Mouse (Mus musculus): ENCODE data around the gene Atrn.
A peak's percentile ranks its signal among the peaks of the same experiment; 100 is the strongest.

Gene Atrn

DNA sequence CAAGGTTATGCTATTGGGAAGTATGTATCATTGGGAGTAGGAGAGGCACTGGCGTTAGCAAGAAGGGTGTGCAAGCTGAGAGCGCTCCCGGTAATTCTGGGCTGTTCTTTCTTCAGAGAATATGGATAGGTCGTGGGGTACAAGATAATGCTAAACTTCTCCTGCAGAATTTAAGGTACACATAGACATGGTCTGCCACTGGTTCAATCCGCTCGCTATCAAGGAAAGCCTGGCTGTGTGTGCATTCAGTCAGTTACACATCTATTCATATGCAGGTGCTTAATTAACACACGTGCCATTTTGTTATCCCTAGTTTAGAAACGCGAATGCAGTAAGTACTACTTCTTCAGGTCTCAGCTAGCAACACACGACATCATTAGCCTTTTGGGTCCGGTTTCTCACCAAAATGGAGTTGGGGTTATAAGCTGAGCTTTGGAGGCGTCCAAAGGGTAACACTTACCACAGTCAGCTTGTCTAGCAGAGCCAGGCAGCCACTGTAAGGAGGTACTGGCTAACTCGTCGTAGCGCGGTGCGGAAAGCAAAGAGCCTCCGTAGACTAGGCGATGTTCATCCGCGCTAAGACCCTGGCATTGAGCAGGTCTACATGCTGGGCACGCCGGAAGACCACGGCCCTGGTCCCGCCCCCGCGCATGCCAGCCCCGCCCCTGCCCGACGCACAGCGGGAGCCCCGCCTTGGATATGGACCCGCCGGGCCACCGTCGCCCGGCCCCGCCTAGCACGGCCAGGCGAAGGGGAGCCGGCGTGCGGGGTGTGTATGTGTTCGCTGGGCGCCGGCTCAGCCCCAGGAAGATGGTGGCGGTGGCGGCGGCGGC, at the start of gene Atrn, which contains the start of gene 4930402H24Rik:
Gene Atrn (plus strand): TSS at position 745 of the 833 bp plus-strand sequence.
Gene 4930402H24Rik (minus strand): TSS at position 656 of the 833 bp plus-strand sequence.
- peak; percentile 87 for DNase-seq

DNA sequence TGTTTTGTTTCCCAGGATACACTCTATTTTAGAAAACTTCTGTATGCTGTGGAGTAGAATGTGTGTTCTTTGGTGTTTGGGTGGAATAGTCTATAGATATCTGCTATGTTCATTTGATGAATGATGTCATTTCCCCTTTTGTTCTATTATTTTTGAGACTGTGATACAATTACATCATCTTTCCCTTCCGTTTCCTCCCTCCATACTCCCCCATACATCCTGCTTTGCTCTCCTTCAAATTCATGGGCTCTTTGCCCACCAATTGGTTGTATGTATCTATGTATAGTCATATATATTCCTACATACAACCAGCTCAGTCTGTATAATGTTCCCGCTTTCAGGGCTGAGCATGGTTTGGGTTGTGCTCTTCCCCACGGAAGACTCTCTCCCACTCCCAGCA, 44.2 kb upstream of the Atrn start:
- DNase-seq = no peak

DNA sequence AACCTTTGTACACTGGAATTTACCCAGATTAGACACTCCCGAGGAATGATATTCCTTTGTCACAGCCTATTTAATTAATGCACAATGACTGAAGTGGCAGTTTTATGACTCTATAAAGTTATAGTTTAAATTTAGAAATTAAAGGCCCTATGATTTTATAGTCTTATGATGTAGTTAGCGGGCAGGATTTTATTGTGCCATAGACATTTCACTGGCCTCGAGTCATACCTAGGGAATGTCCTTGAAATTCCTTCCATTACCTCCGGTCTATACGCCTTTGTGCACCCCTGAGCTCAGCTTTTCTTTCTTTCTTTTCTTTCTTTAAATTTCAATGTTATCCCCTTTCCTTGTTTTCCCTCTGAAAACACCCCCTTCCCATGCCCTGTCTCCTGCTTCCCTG, 35.4 kb upstream of the Atrn start:
- DNase-seq = no peak

DNA sequence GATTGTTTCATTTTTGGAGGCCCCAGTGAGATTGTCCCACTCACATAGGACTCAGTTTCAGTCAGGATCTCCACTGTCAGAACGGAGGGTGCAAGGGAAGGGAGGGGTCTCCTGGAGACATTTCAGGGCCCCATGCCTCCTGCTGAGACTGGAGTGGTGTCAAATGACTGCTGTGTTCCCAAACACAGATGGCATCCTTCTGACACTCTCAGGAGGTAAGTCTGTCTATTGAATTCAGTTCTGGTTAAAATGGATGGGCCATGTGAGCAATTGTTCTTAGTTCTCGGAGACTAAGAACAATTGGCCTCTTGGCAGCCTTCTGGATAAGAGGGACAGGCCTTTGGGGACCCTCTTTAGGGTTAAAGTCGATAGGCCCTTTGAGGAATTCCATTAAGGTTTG, 28.9 kb upstream of the Atrn start:
- no peak for DNase-seq

DNA sequence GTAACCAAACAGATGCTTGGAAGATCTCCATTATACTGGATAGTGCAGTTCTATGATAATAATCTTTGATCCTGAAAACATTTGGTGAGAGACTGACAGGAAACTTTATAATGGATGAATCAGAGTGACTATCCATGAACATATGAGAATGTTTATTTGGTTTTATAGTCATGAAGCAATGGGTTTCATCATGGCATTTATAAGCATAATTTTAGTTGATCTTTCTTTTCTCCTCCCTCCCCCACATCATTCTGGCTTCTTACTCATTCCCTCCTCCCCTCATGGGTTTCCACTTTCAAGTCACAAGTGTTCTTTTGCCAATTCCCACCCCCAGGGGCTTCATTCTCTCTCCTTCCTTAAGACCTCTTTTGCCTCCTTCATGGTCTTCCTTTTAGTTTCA, 19.3 kb upstream of the Atrn start:
- DNase-seq = no peak

DNA sequence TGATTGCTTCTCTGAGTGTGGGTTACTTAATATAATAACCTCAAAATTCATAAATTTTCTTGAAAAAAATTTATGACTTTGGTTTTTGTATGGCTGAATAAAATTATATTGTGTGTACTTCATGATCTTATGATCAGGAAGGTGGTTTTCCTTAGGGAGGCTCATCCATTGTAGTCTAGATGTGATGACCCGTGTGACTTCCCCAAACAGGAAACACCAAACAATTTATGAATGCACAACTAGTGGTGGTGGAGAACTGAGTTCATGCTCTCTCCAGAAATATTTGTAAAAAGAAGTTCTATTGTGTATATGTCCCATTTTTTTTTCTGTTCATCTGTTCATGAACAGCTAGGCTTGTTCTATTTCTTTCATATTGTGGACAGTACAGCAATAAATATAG, 18.8 kb upstream of the Atrn start:
- DNase-seq = no peak

DNA sequence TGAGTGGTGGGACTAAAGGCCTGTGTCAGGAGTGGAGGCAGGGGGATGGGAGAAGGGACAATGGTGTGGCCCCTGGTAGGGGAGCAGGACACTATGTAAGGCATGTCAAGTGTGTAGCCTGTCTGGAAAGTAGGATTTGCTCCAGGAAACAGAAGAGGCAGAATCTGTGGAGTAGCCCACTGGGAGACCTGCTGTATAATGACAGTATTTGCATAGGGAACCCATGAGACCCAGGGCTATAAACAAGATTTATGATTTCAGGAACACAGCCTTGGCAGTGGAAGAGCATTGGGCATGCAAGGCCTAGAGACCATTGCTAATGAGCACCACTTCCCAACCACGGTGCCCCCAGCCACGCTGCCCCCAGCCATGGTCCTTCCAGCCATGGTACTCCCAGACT, 9.4 kb upstream of the Atrn start:
- no peak for DNase-seq

DNA sequence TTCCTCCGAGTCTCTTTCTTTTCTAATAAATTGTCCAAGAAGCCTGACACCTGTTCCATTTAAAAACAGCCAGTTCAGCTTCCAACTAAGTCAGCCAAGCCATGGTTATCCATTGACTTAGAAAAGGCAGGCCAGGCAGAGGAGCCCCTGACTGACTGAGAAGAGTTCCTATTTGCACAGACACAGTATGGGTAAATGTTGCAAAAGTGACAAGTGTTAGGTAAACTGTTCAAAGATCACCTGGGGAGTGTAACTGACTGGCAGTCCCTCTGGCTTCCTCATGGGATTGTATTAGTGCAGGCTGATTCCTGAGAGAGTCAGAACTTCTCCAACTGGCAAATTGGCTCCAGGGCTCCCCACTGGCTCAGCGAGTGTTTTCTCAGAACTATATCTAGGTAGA, 8.4 kb upstream of the Atrn start:
- no peak for DNase-seq

DNA sequence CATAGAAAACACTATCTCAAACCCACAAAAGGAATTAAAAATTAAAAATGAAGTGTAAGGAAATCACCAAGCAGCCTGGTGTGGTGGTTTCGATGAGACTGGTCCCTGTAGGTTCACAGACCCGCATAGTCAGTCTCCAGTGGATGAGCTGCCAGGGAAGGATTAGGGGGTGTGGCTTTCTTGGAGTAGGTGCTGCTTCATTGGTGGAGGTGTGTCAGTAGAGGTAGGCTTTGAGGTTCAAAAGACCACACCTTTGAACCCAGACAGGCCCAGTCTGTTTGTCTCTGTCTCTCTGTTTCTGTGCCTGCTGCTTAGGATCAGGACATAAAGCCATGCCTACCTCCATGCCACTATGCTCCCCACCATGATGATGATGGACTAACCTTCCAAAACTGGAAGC, 7.5 kb upstream of the Atrn start:
- no peak for DNase-seq

DNA sequence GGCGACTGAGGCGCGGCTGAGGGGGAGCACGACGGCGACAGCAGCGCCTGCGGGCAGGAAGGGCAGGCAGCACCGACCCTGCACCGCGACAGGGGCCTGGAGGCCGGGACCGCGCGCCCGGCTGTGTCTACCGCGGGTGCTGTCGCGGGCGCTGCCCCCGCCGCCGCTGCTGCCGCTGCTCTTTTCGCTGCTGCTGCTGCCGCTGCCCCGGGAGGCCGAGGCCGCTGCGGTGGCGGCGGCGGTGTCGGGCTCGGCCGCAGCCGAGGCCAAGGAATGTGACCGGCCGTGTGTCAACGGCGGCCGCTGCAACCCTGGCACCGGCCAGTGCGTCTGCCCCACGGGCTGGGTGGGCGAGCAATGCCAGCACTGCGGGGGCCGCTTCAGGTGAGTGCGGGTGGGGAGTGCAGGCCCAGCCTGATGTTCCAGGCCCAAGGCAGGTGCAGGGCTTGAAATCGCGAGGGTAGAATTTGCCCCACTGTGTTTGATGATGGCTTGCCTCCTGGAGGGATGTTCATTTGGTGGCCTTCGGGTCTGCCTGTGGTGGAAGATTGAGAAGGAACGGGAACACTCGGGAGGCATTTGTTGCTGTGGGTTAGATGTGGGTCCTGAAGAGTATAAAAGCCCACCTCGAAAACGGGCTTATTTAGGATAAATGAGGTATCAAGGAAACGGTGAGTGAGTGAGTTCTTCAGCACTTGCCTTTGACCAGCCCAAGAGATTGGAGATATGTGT, 455 bp downstream of the Atrn start:
- peak; percentile 36 for DNase-seq

DNA sequence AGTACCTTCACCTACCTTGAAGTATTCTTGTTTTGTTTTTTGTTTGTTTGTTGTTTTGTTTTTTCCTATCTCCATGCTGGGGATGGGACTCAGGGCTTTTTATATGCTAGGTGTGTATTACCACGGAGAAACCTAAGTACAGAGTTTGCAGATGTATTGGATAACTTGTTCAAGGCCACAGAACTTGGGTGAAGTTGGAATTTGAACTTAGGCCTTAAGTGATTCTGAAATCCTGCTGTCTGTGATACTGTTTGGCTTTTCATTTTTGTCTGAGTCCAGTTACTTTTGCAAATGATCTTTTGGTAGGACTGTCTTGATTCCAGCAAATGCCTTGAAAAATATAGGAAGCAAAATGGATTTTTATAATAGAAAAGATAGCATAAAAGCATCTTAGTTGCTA, 5.4 kb downstream of the Atrn start:
- DNase-seq = no peak

DNA sequence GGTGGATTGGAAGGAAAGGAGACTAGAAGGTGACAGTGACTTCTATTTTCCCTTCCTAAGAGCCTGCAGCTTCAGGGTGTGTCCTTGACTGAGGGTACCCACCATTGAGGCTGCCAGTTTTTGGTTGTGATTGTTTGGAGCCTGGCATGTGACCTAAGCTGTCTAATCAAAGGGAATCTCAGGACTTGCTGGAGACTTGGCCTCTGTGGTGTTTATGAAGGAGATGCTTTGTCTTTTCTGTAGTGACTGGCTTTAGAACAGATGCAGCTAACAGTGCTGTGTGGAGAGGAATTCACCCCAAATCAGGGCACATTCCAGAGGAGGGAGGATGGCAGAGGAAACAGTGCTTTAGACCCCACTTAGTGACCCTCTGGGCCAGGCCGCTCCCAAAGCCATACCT, 8.6 kb downstream of the Atrn start:
- no peak for DNase-seq

DNA sequence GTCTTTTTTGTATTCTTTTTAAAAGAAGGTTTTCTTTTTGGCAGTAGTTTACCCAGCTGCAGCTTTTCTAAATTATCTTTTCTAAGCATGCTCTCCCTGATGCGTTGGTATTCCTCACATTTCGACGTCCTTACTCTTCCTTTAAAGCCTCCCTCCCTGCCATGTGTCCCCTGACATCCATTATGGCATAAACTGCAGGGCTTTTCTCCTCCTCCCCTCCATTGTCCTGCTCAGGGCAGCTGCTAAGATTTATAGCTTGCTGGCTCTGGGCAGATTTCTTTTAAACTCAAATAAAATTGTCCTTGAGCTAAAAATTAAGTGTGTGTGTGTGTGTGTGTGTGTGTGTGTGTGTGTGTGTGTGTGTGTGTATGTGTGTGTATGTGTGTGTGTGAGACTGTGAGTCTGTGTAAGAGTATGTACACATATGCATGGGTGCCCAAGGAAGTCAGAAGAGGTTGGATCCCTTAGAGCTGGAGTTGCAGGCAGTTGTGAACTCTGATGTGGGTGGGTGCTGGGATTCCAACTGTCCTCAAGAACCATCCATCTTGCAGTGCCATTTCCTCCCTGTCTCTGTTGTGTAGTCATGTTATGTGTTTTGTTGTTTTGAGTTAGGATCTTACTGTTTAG, 10.3 kb downstream of the Atrn start:
- DNase-seq = no peak

DNA sequence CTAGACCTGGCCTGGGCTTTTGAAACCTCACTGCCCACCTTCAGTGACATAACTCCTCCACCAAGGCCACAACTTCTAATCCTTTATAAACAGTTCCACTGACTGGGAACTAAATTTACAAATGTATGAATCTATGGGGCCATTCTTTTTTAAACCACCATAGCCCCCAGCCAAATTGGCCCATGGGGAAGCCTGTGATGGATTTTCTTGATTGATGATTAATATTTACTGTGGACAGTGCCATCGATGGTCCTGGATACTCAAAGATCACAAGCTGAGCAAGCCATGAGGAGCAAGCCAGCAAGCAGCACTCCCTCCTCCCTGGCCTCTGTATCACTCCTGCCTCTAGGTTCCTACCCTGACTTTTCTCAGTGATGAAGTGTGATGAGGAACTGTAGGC, 11.4 kb downstream of the Atrn start:
- no peak for DNase-seq

DNA sequence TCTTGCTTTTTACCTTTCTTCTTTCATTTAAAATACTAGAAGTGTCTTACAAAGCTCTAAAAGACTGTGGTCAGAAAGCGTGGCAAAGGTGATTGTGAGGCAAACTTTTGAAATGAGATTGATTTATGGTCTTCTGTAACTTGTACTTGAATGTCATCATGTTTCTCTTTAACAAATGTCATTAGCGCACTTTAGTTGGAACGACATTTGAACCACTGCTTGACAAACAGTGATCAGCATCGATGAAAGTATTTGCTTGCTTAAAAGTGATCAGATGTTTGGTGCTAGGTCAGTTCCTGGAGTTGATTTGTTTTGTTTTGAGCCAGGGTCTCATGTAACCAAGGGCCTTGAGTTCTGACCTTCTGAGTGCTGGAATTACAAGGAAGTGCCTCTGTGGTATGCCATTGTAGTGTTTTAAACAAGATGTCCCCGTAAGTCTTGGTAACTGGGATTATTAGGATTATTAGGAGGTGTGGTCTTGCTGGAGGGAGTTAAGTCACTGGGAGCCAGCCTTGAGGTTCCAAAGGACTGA, 12.8 kb downstream of the Atrn start:
- DNase-seq = no peak

DNA sequence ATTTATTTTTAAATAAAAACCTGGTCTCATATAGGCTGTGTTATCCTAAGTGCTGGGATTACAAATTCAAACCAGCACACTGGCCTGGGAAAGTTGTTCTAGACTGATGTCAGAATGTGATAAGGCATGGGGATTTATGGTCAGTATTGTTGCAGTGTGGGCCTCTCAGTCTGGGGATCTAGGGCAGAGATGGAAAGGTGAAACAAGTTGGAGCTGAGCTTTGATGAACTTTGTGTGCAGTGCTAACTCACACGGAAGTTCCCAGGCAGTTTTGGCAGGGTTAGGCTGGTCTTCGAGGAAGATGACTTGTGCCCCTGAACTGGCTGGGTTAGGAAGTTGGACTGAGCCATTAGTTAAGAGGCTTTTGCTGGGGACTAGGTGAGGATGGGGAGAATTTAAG, 18.7 kb downstream of the Atrn start:
- no peak for DNase-seq

DNA sequence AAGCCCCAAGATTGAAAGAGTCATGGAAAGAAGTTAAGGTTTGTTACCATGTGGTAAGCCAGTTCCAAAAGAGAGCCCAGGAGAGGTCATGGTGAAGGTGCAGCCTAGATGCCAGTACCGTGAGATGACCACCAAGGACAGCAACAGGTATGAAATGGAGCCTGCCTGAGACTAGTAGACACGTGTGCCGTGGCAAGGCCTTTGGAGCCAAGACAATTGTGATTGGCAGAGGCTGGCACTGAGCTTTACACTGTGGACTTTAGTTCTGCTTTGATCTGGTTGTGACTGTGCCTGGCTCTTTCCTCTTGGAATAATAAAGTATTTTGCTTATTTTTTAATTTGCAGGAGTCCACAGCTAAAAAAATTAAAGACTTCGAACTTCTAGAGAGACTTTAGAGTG, 21.7 kb downstream of the Atrn start:
- no peak for DNase-seq

DNA sequence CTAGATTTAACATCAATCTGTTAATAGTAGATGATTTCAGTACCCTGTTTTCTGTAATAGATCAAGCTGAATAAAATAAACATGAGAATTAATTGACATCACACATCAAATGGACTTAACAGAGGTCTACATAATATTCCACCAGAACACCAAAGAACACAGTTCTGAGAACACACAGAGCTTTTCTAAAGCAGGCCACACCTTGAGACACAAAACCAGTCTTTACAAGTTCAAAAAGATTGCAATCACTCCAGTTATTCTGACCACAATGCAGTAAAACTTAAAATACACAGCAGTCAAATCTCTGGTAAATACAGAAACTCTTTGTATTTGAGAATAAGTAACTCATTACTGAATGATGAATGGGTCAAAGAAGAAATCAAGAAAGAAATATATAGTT, 22.2 kb downstream of the Atrn start:
- DNase-seq = no peak

DNA sequence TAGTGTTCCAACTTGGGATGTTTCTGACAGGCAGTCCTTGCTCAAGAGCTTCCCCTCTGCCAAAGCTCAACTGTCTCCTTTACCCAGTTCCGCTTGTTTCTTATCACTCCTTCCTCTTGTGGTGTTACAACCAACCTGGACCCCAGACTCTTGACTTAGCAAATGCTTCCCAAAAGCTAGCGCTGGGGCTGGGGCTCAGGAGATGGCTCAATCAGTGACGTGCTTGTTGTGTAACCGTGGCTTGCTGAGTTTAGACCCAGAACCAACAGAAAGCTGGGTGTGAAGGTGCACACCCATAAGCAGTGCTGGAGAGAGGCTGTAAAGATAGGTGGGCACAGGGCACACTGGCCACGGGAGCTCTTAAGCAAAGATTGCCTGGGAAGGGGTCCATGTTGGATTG, 23.7 kb downstream of the Atrn start:
- no peak for DNase-seq

DNA sequence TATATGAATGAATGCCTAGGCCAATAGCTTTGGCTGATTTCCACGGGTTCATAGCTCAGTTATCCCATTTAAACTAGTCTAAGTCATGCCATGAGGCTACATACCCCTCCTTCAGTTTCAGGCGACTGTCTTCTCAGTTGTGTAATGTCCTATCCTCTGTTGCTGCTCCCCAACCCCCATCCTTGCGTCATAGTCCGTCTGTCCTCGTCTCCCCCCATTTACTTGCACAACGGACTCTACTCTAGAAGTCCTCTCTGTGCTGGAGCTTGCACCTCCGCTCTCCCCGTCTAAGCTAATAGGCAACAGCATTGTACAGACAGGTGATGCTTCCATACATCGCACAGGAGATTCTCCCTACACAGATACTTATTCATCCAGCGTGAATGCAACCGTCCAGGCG, 26.6 kb downstream of the Atrn start:
- no peak for DNase-seq

DNA sequence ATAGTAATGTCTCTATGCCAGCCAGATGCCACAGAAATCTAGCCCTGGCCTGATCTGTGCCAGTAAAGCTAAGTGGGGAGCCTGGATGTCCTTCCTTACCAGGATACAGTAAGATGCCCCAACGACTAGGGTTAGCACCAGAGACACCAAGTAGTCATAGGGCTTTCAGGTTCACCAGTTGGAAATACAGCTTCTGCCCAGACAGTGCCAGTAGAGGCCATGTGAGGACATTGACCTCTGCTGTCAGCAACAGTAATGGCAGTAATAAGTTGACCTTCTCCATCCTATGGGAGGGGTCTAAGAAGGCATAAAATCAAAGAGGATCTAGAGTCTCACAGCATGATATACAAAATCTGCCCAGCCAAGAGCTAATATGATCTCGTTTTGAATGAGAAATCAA, 43.5 kb downstream of the Atrn start:
- no peak for DNase-seq

DNA sequence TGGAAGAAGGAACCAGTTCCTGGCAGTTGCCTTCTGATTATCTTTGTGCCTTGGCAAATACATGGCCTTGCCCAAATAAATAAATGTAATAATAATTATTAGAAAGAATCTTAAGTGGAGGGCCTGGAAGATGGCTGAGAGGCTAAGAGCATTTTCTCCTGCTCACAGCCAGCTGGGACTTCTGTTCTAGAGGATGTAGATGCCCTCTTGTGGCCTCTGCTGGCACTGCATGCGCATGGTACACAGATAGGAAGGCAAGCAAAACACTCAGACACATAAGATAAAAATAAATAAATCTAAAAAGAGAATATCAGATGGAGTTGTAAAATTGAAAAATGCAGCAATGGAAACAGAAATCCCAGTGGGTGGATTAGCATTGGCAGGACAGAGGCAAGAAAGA, 44.3 kb downstream of the Atrn start:
- DNase-seq = peak; percentile 91

DNA sequence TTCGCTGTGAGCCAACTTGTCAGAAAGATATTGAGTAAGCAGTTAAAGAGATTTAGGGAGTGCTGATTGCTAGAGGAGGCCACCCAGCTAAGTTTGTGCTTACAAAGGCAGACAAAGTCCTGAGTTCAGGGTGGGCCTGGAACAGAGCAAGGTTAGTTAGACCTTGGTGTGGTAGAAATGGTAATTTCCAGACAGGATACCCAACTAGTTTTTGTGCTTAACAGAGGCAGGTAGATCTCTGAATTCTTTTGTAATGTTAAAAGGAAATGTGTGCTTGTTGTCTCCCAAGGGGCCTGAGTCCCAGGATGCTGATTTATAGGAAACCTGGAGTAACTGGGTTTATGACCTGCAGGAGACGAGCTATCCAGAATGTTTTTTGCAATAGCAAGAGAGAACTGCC, 52.6 kb downstream of the Atrn start:
- no peak for DNase-seq

DNA sequence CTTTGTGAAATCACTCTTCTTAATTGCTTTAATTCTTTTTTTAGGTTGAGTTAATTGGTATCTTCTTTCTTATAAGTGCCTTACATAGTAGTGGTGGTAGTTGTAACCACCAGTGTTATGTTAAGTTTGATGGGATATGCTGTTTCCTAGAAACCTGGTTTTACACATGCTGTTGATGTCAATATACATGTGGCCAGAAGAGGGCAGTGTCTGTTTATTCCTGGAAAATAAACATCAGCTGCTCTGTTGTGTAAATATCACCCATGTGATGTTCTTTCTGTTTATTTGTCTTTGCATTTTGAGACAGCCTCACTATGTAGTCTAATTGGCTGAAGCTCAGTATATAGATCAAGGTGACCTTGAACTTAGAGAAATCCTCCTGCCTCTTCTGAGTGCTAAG, 55.6 kb downstream of the Atrn start:
- peak; percentile 22 for DNase-seq
